Mouse (Mus musculus): ENCODE results near the gene Map3k3.
"Not testable (repeated sequence)": the region's sequence is repeated elsewhere in the genome, so short reads cannot be mapped to it uniquely, and the experiment has no call there.

Map3k3 gene

DNA sequence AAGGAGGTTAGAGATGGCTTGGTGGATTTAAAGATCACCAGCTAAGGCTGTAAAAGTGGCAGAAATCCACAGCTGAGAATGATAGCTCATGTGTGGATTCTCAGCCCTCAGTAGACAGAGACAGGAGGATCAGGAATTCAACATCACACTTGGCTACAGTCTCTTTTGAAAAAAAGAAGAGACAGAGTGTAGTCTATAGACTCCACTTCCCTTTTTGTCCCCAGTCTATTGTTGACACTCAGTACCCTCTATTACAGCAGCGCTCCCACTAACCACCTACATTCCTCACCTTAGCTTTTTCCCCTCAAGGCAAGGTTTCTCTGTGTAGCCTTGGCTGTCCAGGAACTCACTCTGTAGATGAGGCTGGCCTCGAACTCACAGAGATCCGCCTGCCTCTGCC lies 107.3 kb downstream of the Map3k3 start:
- DNase-seq (ENCODE audit: extremely low spot score, low read depth, low spot score), result no peak

DNA sequence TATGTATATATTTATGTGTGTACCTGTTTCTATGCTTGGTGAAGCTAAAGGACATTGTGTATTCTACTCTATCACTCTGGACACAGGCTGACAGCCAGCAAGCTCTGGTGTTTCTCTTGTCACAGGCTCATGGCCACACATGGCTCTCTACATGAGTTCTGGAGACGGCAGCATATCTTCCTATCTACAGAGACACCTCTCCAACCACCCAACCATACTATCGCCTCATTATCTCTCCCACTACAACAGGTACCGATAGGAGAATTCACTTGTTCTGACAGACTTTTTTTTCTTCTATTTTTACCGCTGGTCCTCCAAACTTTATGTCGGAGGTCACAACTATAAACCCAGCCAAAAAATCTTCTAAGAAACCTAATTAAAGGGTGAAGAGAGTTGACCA lies 107.8 kb downstream of the Map3k3 start:
- DNase-seq (ENCODE audit: extremely low spot score, low read depth, low spot score), result no peak

DNA sequence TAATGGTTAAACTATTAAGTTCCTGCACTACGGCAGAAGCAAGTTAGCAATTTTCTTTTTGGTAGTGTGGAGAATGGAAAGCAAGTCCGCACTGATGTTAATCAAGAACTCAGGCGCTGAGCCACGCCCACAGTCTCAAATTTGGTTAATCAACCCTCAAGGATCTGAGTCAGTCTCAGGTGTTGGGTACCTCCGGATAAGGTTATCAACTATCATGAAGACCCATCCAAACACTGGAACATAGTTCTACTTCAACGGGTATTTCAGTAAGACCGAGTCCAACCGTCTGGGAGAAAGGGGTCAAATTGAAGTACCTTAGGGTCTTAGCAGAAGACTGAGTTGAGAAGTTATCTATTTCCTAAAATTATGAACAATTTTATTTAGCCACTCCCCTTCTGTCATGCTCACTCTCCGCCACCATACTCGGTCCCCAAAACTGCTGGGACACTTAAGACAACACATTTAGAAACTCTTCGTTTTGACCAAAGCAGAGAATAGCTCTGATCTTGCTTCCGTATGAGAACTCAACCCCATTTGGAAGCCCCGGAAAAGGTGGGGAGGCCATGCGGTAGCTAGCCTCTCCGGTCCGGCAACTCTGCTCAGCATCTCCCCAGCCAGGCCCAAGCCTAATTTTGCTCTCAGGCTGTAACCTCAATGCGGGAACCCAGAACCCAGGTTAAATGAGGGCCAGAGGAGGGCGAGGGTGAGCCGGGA lies 108.4 kb downstream of the Map3k3 start:
- DNase-seq (ENCODE audit: extremely low spot score, low read depth, low spot score), result no peak

DNA sequence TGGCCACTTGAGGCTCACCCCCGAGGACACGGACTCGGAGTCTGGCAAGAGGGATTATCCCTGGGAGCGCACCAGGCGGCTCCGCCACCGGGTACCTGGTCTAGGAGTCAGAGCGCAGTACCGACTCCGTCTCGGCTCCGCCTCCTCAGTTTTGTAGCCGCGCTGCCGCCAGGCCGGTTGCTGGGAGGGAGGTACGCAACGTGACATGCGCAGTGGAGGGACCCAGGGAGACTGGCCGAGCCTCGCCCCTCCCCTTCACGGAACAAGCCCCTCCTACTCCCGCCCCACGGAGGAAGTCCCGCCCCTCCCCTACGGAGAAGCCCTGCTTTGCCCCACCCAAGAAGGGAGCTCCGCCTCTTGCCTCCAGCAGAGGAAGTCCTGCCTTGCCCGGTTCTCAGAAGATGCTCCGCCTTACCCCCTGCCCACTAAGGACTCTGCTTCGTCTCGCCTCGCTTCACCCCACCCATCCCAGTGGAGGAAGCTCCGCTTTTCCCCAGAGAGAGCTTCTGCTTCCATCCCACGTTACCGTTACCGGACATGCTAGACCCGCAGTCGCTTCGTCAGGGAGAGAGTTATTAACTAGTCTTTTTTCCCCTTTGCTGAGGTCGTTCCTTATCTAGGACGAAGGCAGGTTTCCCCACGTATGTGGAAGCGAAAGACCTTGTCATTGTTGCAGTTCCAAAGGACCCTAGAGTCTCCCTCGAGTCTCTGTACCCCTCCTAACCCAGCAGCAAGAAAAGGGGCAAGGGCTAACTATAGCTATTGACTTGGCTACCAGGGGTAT lies 109.2 kb downstream of the Map3k3 start:
- DNase-seq (ENCODE audit: extremely low spot score, low read depth, low spot score), result peak; percentile 84

DNA sequence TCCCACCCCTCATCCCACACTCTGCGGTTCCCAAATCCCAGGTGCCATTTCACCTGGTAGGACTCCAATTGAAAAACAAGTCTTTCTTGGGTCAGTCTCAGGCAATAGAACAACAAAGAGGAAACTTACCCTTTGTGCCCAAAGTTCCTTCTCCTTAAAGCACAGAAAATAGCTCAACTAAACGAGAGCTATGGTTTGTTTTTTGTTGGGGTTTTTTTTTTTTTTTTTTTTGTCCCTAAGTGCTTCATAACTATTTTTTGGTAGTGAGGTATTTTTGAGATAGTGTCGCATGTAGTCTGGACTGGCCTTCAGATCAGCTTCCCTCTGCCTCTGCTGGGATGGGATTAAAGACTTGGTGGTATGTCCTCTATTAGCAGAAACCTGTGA lies 109.7 kb downstream of the Map3k3 start:
- DNase-seq (ENCODE audit: extremely low spot score, low read depth, low spot score), result no peak

DNA sequence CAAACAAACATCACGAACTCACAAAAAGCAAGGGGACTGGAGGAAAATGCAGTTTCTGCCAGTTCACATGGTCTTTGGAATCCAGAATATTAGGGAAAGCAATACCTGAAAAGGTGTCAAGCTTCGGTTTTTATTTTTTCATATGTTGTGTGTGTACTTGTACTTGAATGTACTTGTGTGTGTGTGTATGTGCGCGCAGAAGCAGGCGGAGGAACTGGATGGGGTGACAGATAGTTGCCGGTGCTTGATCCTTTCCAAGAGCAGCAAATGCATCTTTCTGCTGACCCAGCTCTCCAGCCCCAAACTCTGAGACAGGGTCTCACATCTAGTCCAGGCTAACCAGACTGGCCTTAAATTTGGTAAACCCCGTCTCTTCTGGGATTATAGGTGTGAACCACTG lies 110.5 kb downstream of the Map3k3 start:
- DNase-seq (ENCODE audit: extremely low spot score, low read depth, low spot score), result no peak

DNA sequence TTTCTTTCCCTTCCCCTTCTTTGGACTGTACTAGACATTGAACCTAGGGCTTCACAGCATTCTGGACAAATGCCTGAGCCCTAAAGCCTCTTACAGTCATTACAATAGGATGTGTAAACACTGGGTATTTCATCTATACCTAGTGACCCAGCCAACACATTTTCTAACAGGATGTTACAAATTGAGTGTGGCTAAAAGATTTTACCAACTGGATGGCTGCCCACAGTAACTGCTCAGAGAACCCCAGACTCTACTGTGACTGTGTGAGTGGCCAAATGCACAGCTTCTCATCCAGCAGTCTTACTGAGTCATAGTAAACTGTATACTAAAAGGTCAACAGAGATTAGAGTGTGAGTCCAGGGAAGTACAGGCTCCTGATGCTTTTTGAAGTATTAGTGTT lies 110.9 kb downstream of the Map3k3 start:
- DNase-seq (ENCODE audit: extremely low spot score, low read depth, low spot score), result no peak

DNA sequence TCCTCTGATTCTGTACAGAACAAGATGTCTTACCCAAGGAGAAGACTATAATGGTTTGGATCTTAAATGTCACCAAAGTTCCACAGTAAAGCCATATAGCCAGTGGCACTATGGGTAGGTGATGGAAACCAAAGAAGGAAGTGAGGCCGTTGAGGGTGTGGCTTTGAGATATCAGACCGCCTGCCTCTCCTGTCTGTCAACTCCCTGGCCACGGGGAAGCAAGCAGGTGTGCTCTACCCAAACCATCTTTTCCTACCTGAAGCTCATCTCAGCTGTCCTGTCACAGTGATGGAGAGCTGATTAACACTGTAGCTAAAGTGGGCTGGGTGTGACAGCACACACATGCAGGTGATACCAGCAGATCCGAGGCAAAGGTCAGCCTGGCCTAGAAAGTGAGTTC lies 113.9 kb downstream of the Map3k3 start:
- DNase-seq (ENCODE audit: extremely low spot score, low read depth, low spot score), result no peak

DNA sequence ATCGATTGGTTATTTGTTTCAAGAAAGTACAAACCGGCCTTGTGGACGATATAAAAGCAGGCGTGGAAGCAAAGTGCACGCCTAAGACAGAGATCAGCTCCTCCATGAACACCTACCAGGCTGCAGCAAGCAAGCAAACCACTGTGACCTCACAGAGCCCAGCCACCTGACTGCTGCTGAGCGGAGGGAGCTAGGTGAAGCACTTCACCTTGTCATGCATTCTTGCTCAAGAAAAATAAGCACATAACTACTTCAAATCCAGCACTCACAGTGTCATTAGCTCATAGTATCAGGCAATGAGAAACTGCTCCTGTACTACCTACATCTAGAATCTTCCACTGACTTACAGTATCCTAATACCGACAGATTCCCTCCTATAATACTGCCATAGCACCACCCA lies 115.6 kb downstream of the Map3k3 start:
- DNase-seq (ENCODE audit: extremely low spot score, low read depth, low spot score), result not testable (repeated sequence)

DNA sequence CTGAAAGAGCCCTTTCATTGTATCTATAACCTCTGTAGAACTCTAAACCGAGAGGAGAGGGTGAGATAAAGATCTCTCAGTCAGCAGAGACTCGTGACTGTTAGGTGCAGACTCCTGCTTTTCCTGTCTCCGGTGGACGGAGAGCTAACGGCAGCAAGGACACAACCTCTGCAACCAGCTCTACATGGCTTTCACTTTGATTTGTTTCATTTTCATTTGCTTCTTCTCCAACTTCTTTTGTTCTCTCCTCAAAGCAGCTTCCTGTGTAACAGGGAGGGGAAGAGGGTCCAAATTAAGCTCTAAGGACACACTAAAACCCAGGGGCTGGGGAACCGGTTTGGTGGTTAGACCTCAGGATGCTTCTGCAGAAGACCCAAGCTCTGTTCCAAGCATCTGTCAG lies 116.3 kb downstream of the Map3k3 start:
- no peak for DNase-seq (ENCODE audit: extremely low spot score, low read depth, low spot score)

DNA sequence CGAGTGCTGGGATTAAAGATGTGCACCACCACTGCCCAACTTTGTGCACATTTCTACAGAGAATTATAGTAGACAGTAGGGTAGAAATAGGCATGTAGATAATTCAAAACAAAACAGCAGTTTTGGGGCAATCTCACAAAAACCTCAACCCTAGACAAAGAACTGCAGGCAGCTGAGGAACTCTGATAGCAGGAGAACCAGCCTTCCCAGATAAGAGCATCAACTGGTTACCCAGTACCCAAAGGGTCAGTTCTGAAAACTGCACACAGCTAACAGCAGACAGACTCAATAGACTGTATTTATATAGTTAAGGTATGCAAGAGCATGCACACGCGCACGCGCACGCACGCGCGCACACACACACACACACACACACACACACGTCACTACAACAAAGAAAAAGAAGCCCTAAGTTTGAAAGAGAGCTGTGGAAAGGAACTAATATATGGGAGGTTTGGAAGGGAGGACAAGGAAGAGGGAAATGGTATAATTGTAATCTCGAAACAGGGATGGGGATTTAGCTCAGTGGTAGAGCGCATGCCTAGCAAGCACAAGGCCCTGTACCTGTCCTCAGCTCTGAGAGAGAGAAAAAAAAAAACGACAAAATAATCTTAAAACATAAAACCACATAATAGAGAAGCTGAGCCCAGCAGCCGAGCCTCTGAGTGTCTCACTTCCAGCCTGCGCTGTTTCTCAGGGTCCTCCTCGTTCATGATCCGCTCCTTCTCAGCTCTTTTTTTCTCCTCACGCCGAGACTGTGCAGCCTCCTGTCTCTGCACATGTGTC lies 117.1 kb downstream of the Map3k3 start:
- DNase-seq (ENCODE audit: extremely low spot score, low read depth, low spot score), result no peak

DNA sequence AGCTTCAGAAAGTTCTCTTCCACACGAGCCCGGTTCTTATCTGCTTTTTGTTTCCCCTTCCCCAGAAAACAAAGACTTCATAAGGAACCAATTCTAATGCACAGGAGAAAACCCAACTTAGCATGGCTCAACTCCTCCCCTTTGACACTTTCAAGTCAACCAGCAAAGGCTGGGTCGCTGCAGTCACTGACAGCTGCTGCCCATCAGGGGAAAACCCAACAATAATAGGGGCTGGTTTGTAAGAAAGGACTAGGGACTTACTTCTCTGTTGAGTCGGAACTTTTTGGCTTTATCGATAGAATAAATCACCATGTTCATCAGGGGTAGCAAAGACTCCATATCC lies 117.7 kb downstream of the Map3k3 start, which contains the start of gene Strada:
TSS of gene Strada (minus strand) at position 46 of the 343 bp plus-strand sequence.
- no peak for DNase-seq (ENCODE audit: extremely low spot score, low read depth, low spot score)

Data from hindlimb bud, embryonic 11.5 days (tissue).